9 mouse cellular contexts compared by ENCODE assay signal in the genomic region with DNA sequence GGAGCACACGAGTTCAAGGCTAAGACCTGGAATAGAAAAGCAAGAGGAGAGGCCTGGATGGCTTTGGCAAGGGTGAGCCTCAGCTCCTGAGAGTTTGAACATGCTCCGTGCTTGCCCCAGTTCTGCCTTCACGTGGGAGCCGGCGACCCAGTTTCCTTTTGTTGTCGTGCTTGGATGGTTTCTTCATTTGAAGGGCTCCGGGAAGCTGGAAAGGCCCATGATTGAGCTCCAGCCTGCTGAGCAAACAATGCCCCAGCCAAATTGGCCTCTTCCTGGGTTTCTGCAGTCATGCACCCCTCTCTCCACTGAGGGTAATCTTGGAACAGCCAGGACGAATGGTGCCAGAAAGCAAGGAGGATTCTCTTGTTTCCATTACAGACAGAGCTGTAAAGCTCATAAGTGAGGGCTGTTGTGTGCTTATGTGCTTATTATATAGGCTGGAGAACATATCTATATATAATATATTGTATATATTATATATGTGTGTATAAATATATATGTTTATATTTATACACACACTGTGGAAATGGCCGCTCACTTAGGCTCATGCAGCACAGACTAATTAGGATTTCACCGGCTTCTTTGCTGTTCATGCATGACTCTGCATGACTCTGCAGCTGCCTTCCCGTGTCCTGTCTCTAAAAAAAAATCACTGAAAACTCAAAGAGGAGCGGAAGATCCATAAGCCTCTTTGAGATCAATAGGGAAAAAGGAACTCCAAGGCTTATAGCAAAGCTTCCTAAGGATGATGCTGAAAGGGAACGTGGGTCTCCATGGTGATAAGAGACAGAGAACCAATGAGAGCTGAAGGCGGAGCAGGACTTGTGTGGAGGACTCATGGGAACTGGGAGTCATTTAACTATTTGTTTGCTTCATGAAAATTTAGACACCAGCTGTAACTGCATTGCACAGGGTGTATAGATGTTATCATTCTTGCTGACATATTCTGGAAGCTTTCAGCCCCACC. TPM values are rescaled to one million over a fixed set of nuclear protein-coding genes. Genes with fewer than 3 reads are reported as not detected.
DNase-seq lines count a peak whose midpoint lies in the region; ATAC-seq lines count a peak whose summit lies in the region.
"Had no signal": no experiment of that assay in that cellular context is flagged by ENCODE, and none has a peak within 500 bp of the region (broad histone marks: within the 10 kb centered on the region; RNA-seq: fewer than 3 reads in every experiment).

No protein-coding gene starts in this region.

- 0 out of 2 replicates have a peak overlapping the region, but pooled peaks have one; percentile 30 for H3K27ac ChIP-seq in kidney, embryonic 15.5 days
- H3K27ac ChIP-seq in hindbrain, embryonic 10.5 days: peak overlapping the region; percentile 1; the same call in 1 of the 2 replicates
- H3K27ac ChIP-seq in stomach, embryonic 16.5 days (ENCODE audit: low read length): no peak overlapping the region
- no peak overlapping the region for H3K27ac ChIP-seq in liver, embryonic 11.5 days (ENCODE audit: low read depth, low read length)

- ATAC-seq in kidney, embryonic 15.5 days (replicated peaks; ENCODE audit: low FRiP score): peak; percentile 42; the same call in 1 of the 2 replicates
- 0 out of 2 replicates have a peak, but pooled peaks have one; percentile 21 for ATAC-seq in stomach, embryonic 16.5 days (ENCODE audit: insufficient read depth, low FRiP score)
- no peak for ATAC-seq in liver, embryonic 11.5 days (replicated peaks; ENCODE audit: low FRiP score)

- H3K9me3 ChIP-seq in kidney, embryonic 15.5 days (replicated peaks): no peaks in the 10 kb centered on the region
- H3K9me3 ChIP-seq in hindbrain, embryonic 10.5 days: no peaks in the 10 kb centered on the region
- H3K9me3 ChIP-seq in stomach, embryonic 16.5 days (replicated peaks; ENCODE audit: control insufficient read depth, low read length): no peaks in the 10 kb centered on the region
- H3K9me3 ChIP-seq in liver, embryonic 11.5 days (ENCODE audit: control insufficient read depth, low read length): no peaks in the 10 kb centered on the region

- no peaks in the 10 kb centered on the region for H3K27me3 ChIP-seq in kidney, embryonic 15.5 days
- H3K27me3 ChIP-seq in hindbrain, embryonic 10.5 days (ENCODE audit: insufficient read depth, poor library complexity, severe bottlenecking): no peaks in the 10 kb centered on the region
- no peaks in the 10 kb centered on the region for H3K27me3 ChIP-seq in stomach, embryonic 16.5 days (ENCODE audit: control insufficient read depth, insufficient read depth, low read length)
- no peaks in the 10 kb centered on the region for H3K27me3 ChIP-seq in liver, embryonic 11.5 days (replicated peaks; ENCODE audit: control insufficient read depth, insufficient read depth, low read length)

- H3K4me3 ChIP-seq in kidney, embryonic 15.5 days (replicated peaks): no peak overlapping the region
- no peak overlapping the region for H3K4me3 ChIP-seq in hindbrain, embryonic 10.5 days
- no peak overlapping the region for H3K4me3 ChIP-seq in stomach, embryonic 16.5 days (replicated peaks; ENCODE audit: low read length)
- no peak overlapping the region for H3K4me3 ChIP-seq in liver, embryonic 11.5 days (ENCODE audit: low read depth, low read length)
- H3K4me3 ChIP-seq: myocyte had no signal

- no peak overlapping the region for H3K9ac ChIP-seq in kidney, embryonic 15.5 days
- H3K9ac ChIP-seq in stomach, embryonic 16.5 days (ENCODE audit: low read length): no peak overlapping the region
- no peak overlapping the region for H3K9ac ChIP-seq in liver, embryonic 11.5 days (ENCODE audit: low read depth, low read length)

- WGBS in kidney, embryonic 15.5 days: 34% methylated on average over 14 of the region's 14 CpGs
- WGBS in hindbrain, embryonic 10.5 days: 54% methylated on average over 14 of the region's 14 CpGs
- whole genome bisulfite sequencing in stomach, embryonic 16.5 days: 62% methylated on average over 14 of the region's 14 CpGs
- WGBS in liver, embryonic 11.5 days: 70% methylated on average over 14 of the region's 14 CpGs

- peaks cover 23% of the 10 kb centered on the region for H3K4me1 ChIP-seq in kidney, embryonic 15.5 days
- peaks cover 15% of the 10 kb centered on the region; the same call in 1 of the 2 replicates for H3K4me1 ChIP-seq in hindbrain, embryonic 10.5 days (replicated peaks)
- H3K4me1 ChIP-seq in stomach, embryonic 16.5 days (ENCODE audit: control insufficient read depth, insufficient read depth, low read length): no peaks in the 10 kb centered on the region
- H3K4me1 ChIP-seq in liver, embryonic 11.5 days (replicated peaks; ENCODE audit: control insufficient read depth, insufficient read depth, low read length): no peaks in the 10 kb centered on the region

- no peak for DNase-seq in kidney, adult 11 months
- peak; percentile 83 to 90 for DNase-seq in cerebellum, postnatal 14 days
- no peak for DNase-seq in hindbrain, embryonic 10.5 days (ENCODE audit: low spot score)
- peak; percentile 8 for DNase-seq in lung, postnatal 25 days (ENCODE audit: low spot score)
- no peak for DNase-seq in urinary bladder, adult 2 months (ENCODE audit: low spot score)
- DNase-seq in liver, embryonic 11.5 days (ENCODE audit: low spot score): no peak

- H3K4me2 ChIP-seq in kidney, embryonic 15.5 days: no peak overlapping the region
- H3K4me2 ChIP-seq in stomach, embryonic 16.5 days (ENCODE audit: low read depth, low read length): no peak overlapping the region
- H3K4me2 ChIP-seq in liver, embryonic 11.5 days: no peak overlapping the region

- no peaks in the 10 kb centered on the region for H3K36me3 ChIP-seq in kidney, embryonic 15.5 days
- no peaks in the 10 kb centered on the region for H3K36me3 ChIP-seq in hindbrain, embryonic 10.5 days
- no peaks in the 10 kb centered on the region for H3K36me3 ChIP-seq in stomach, embryonic 16.5 days (ENCODE audit: control insufficient read depth, insufficient read depth, low read length)
- H3K36me3 ChIP-seq in liver, embryonic 11.5 days (ENCODE audit: control insufficient read depth, insufficient read depth, low read length): no peaks in the 10 kb centered on the region

RNA-seq across cellular contexts. Expression of a gene that starts 13.1 kb away (rescaled TPM):
- 0.08 TPM in 2 replicates for polyA plus RNA-seq in kidney, embryonic 15.5 days (2015; fragmentation: Nextera tagmentation; extraction: Ambion mirVana)
- 0.07 and 0.09 TPM in 2 replicates for polyA plus RNA-seq in hindbrain, embryonic 10.5 days (2016; fragmentation: Nextera tagmentation; extraction: Ambion mirVana)
- polyA plus RNA-seq in stomach, embryonic 16.5 days (2015; fragmentation: Nextera tagmentation; extraction: Ambion mirVana): 0.12 and 0.14 TPM in 2 replicates
- 4.9 and 6.2 TPM in 2 replicates for polyA plus RNA-seq in urinary bladder, adult 2 months (2012; rRNA removed)
- 0.05 and 0.08 TPM in 2 replicates for polyA plus RNA-seq in liver, embryonic 11.5 days (2014; fragmentation: Nextera tagmentation; extraction: Ambion mirVana)
- polyA plus RNA-seq: myocyte had no signal

Comparison
In these comparisons a context has a peak if more than half of its experiments do, and no peak if none do; other contexts are left out.
1. H3K27ac ChIP-seq: peak in kidney, embryonic 15.5 days (single experiment) and hindbrain, embryonic 10.5 days (single experiment); none in stomach, embryonic 16.5 days (single experiment) and liver, embryonic 11.5 days (single experiment).
2. DNase-seq: peak in cerebellum, postnatal 14 days (2 of 2) and lung, postnatal 25 days (single experiment); none in kidney, adult 11 months (single experiment), hindbrain, embryonic 10.5 days (single experiment), urinary bladder, adult 2 months (single experiment) and liver, embryonic 11.5 days (single experiment).